Mouse (Mus musculus) intestine, embryonic 15.5 days (tissue): Measurements from ENCODE around the gene Washc1. TPM values are rescaled to one million over a fixed set of nuclear protein-coding genes. Genes with fewer than 3 reads are reported as not detected.
A peak's percentile ranks its signal among the peaks of the same experiment; 100 is the strongest.
"Not testable (repeated sequence)": the region's sequence is repeated elsewhere in the genome, so short reads cannot be mapped to it uniquely, and the experiment has no call there.

Experiments
- ATAC-seq: fragments of 200-750 bp; cut with Nextera tagmentation; 2 replicates; pipeline ENCODE4 v1.8.0; 2017; ENCODE audit warnings: moderate TSS enrichment, moderate library complexity
- H3K27ac ChIP-seq: fragments of 300-500 bp; sonication (generic); 2 replicates; pipeline ENCODE4 v1.5.1; 2015; ENCODE audit warnings: mild to moderate bottlenecking, inconsistent platforms
- H3K27me3 ChIP-seq: fragments of 300-500 bp; sonication (generic); replicated peaks from 2 replicates; pipeline ENCODE4 v1.6.1; 2015; ENCODE audit warnings: inconsistent platforms
- H3K36me3 ChIP-seq: fragments of 300-500 bp; sonication (generic); 2 replicates; pipeline ENCODE4 v1.6.1; 2015; ENCODE audit warnings: inconsistent platforms
- H3K4me1 ChIP-seq: fragments of 300-500 bp; sonication (generic); replicated peaks from 2 replicates; pipeline ENCODE4 v1.6.1; 2015; ENCODE audit warnings: inconsistent platforms
- H3K4me2 ChIP-seq: fragments of 300-500 bp; sonication (generic); replicated peaks from 2 replicates; pipeline ENCODE4 v1.6.1; 2015; ENCODE audit warnings: mild to moderate bottlenecking, inconsistent platforms
- H3K4me3 ChIP-seq: fragments of 300-500 bp; sonication (generic); replicated peaks from 2 replicates; pipeline ENCODE4 v1.5.1; 2015; ENCODE audit warnings: inconsistent platforms
- H3K9ac ChIP-seq: fragments of 300-500 bp; sonication (generic); 2 replicates; pipeline ENCODE4 v1.6.1; 2015; ENCODE audit warnings: inconsistent platforms
- H3K9me3 ChIP-seq: fragments of 300-500 bp; sonication (generic); 2 replicates; pipeline ENCODE4 v1.6.1; 2016; ENCODE audit warnings: inconsistent platforms
- WGBS: fragments of 180-500 bp; shearing (Covaris S2); methylation state at CpG from one replicate; pipeline ENCODE4 v1.1.7; 2015; 5-methylcytosine and 5-hydroxymethylcytosine counted together
- polyA plus RNA-seq: library from polyadenylated mRNA; unstranded; fragments of >200 nt; fragmentation: Nextera tagmentation; extraction: Ambion mirVana; gene quantifications from 2 replicates; pipeline ENCODE4 v1.2.1, GENCODE M21; 2015

Gene Washc1
- polyA plus RNA-seq, result 35.2 and 36.1 TPM in 2 replicates

GRCm38 (mm10) chr17:66111402-66111959, at the start of gene Washc1:
Gene Washc1 (plus strand): TSS chr17:66111545.
- Histone ChIP-seq H3K4me3 (peak within 1 kb of the TSS; percentile 96), H3K27ac (peak within 1 kb of the TSS; percentile 83), H3K36me3 (peaks cover 25% of the 10 kb centered on the region), H3K9me3 (no peaks in the 10 kb centered on the region), H3K4me1 (peaks cover 9% of the 10 kb centered on the region), H3K27me3 (no peaks in the 10 kb centered on the region), H3K4me2 (peak within 1 kb of the TSS; percentile 62), H3K9ac (peak within 1 kb of the TSS; percentile 87)
- peak; percentile 99 for ATAC-seq
- under 1% methylated on average over 41 of the region's 41 CpGs for WGBS

- Histone ChIP-seq H3K27ac (no peak overlapping the region), H3K9ac (no peak overlapping the region), H3K9me3 (no peaks in the 10 kb centered on the region), H3K4me1 (no peaks in the 10 kb centered on the region), H3K4me2 (no peak overlapping the region), H3K27me3 (no peaks in the 10 kb centered on the region), H3K4me3 (no peak overlapping the region), H3K36me3 (no peaks in the 10 kb centered on the region)
- ATAC-seq, result no peak
- 89% methylated on average over 4 of the region's 4 CpGs for WGBS
These were observed 46.2 kb upstream of the Washc1 start for GRCm38 (mm10) chr17:66065115-66065514.

- H3K9me3 ChIP-seq, H3K27me3 ChIP-seq, H3K4me2 ChIP-seq, ATAC-seq, H3K4me3 ChIP-seq, H3K36me3 ChIP-seq, H3K9ac ChIP-seq, H3K4me1 ChIP-seq, H3K27ac ChIP-seq: not testable (repeated sequence)
- 92% methylated on average over 2 of the region's 2 CpGs for WGBS
These were observed 42.3 kb upstream of the Washc1 start for GRCm38 (mm10) chr17:66069036-66069435.

GRCm38 (mm10) chr17:66073971-66074370, 37.4 kb upstream of the Washc1 start:
- Histone ChIP-seq H3K9me3 (no peaks in the 10 kb centered on the region), H3K4me3 (no peak overlapping the region), H3K27me3 (no peaks in the 10 kb centered on the region), H3K36me3 (no peaks in the 10 kb centered on the region), H3K4me1 (no peaks in the 10 kb centered on the region), H3K9ac (no peak overlapping the region), H3K27ac (no peak overlapping the region), H3K4me2 (no peak overlapping the region)
- no peak for ATAC-seq
- WGBS, result 87% methylated on average over 7 of the region's 7 CpGs

GRCm38 (mm10) chr17:66075827-66076173, 35.5 kb upstream of the Washc1 start:
- no peak for ATAC-seq
- no peak overlapping the region for H3K27ac ChIP-seq
- H3K4me3 ChIP-seq, result peak overlapping the region; percentile 99
- 10% methylated on average over 12 of the region's 12 CpGs for WGBS
- no peaks in the 10 kb centered on the region for H3K36me3 ChIP-seq
- no peaks in the 10 kb centered on the region for H3K4me1 ChIP-seq
- H3K27me3 ChIP-seq, result no peaks in the 10 kb centered on the region
- peak overlapping the region; percentile 87 for H3K4me2 ChIP-seq
- peak overlapping the region; percentile 63 for H3K9ac ChIP-seq
- H3K9me3 ChIP-seq, result no peaks in the 10 kb centered on the region

- Histone ChIP-seq H3K4me1 (no peaks in the 10 kb centered on the region), H3K9me3 (no peaks in the 10 kb centered on the region), H3K36me3 (no peaks in the 10 kb centered on the region; the same call in 1 of the 2 replicates), H3K27ac (peak overlapping the region; percentile 91), H3K27me3 (no peaks in the 10 kb centered on the region), H3K9ac (peak overlapping the region; percentile 63), H3K4me2 (peak overlapping the region; percentile 87), H3K4me3 (peak overlapping the region; percentile 99)
- ATAC-seq, result peak; percentile 90
- WGBS, result under 1% methylated on average over 85 of the region's 95 CpGs
These were observed 35.0 kb upstream of the Washc1 start for GRCm38 (mm10) chr17:66076174-66076927.

GRCm38 (mm10) chr17:66076934-66077333, 34.4 kb upstream of the Washc1 start, which contains the start of gene Ankrd12:
Gene Ankrd12 (minus strand): TSS chr17:66077089.
- peak within 1 kb of the TSS; percentile 63 for H3K9ac ChIP-seq
- no peaks in the 10 kb centered on the region for H3K9me3 ChIP-seq
- no peaks in the 10 kb centered on the region for H3K27me3 ChIP-seq
- under 1% methylated on average over 53 of the region's 53 CpGs for WGBS
- no peaks in the 10 kb centered on the region for H3K4me1 ChIP-seq
- no peaks in the 10 kb centered on the region; the same call in 1 of the 2 replicates for H3K36me3 ChIP-seq
- H3K4me3 ChIP-seq, result peak within 1 kb of the TSS; percentile 99
- H3K4me2 ChIP-seq, result peak within 1 kb of the TSS; percentile 87
- peak within 1 kb of the TSS; percentile 91 for H3K27ac ChIP-seq
- ATAC-seq, result peak; percentile 99

GRCm38 (mm10) chr17:66077437-66077850, 33.9 kb upstream of the Washc1 start:
- H3K4me2 ChIP-seq, result peak overlapping the region; percentile 87
- H3K4me3 ChIP-seq, result peak overlapping the region; percentile 99
- ATAC-seq, result peak; percentile 75
- H3K27me3 ChIP-seq, result no peaks in the 10 kb centered on the region
- no peaks in the 10 kb centered on the region; the same call in 1 of the 2 replicates for H3K36me3 ChIP-seq
- peak overlapping the region; percentile 87 for H3K27ac ChIP-seq
- H3K4me1 ChIP-seq, result no peaks in the 10 kb centered on the region
- under 1% methylated on average over 23 of the region's 23 CpGs for WGBS
- no peaks in the 10 kb centered on the region for H3K9me3 ChIP-seq
- H3K9ac ChIP-seq, result peak overlapping the region; percentile 63

GRCm38 (mm10) chr17:66084486-66084885, 26.9 kb upstream of the Washc1 start:
- 68% methylated on average over 1 of the region's 1 CpGs for WGBS
- Histone ChIP-seq H3K27ac (no peak overlapping the region), H3K27me3 (no peaks in the 10 kb centered on the region), H3K4me3 (no peak overlapping the region), H3K9ac (no peak overlapping the region), H3K4me1 (no peaks in the 10 kb centered on the region), H3K4me2 (no peak overlapping the region), H3K9me3 (no peaks in the 10 kb centered on the region), H3K36me3 (peaks cover 8% of the 10 kb centered on the region)
- ATAC-seq, result no peak

- WGBS, result 97% methylated on average over 1 of the region's 1 CpGs
- no peak for ATAC-seq
- no peak overlapping the region for H3K9ac ChIP-seq
- H3K4me2 ChIP-seq, result no peak overlapping the region
- no peak overlapping the region for H3K27ac ChIP-seq
- no peaks in the 10 kb centered on the region for H3K27me3 ChIP-seq
- no peaks in the 10 kb centered on the region for H3K4me1 ChIP-seq
- H3K36me3 ChIP-seq, result peaks cover 8% of the 10 kb centered on the region
- no peak overlapping the region for H3K4me3 ChIP-seq
- H3K9me3 ChIP-seq, result no peaks in the 10 kb centered on the region
These were observed 26.3 kb upstream of the Washc1 start for GRCm38 (mm10) chr17:66085038-66085437.

- Histone ChIP-seq H3K9ac (no peak overlapping the region), H3K4me3 (no peak overlapping the region), H3K27me3 (no peaks in the 10 kb centered on the region), H3K27ac (no peak overlapping the region), H3K4me1 (no peaks in the 10 kb centered on the region), H3K36me3 (peaks cover 11% of the 10 kb centered on the region; the same call in 1 of the 2 replicates), H3K4me2 (no peak overlapping the region), H3K9me3 (no peaks in the 10 kb centered on the region)
- no peak for ATAC-seq
These were observed 21.1 kb upstream of the Washc1 start for GRCm38 (mm10) chr17:66090251-66090650.

GRCm38 (mm10) chr17:66091392-66091791, 20.0 kb upstream of the Washc1 start:
- WGBS, result 85% methylated on average over 2 of the region's 2 CpGs
- H3K4me2 ChIP-seq, result no peak overlapping the region
- H3K9ac ChIP-seq, result no peak overlapping the region
- no peaks in the 10 kb centered on the region for H3K9me3 ChIP-seq
- H3K4me3 ChIP-seq, result no peak overlapping the region
- peaks cover 11% of the 10 kb centered on the region; the same call in 1 of the 2 replicates for H3K36me3 ChIP-seq
- H3K4me1 ChIP-seq, result no peaks in the 10 kb centered on the region
- H3K27ac ChIP-seq, result no peak overlapping the region
- no peaks in the 10 kb centered on the region for H3K27me3 ChIP-seq
- no peak for ATAC-seq
